Mouse (Mus musculus) liver, embryonic 14.5 days (tissue): ENCODE data around the gene Ralgapb. TPM values are rescaled to one million over a fixed set of nuclear protein-coding genes. Genes with fewer than 3 reads are reported as not detected.
A peak's percentile ranks its signal among the peaks of the same experiment; 100 is the strongest.
"Not testable (repeated sequence)": the region's sequence is repeated elsewhere in the genome, so short reads cannot be mapped to it uniquely, and the experiment has no call there.

Experiments
- ATAC-seq: fragments of 200-750 bp; cut with Nextera tagmentation; 2 replicates; pipeline ENCODE4 v1.8.0; 2017; ENCODE audit warnings: moderate number of reproducible peaks, mild to moderate bottlenecking, moderate library complexity; ENCODE audit not compliant: insufficient read depth
- DNase-seq, 3 experiments: peaks; one replicate each; pipeline ENCODE4 v3.0.0-alpha.2; 2012 to 2013; ENCODE audit warnings: low read depth in 3 of 3, low spot score in 3 of 3
- H3K27ac ChIP-seq: fragments of 300-500 bp; sonication (generic); 2 replicates; pipeline ENCODE4 v1.5.1; 2014; ENCODE audit warnings: moderate library complexity, mild to moderate bottlenecking, control low read depth, inconsistent platforms
- H3K27me3 ChIP-seq: fragments of 300-500 bp; sonication (generic); 2 replicates; pipeline ENCODE4 v1.6.1; 2014; ENCODE audit warnings: mild to moderate bottlenecking, low read length, moderate library complexity; ENCODE audit not compliant: control insufficient read depth, insufficient read depth
- H3K36me3 ChIP-seq: fragments of 300-500 bp; sonication (generic); replicated peaks from 2 replicates; pipeline ENCODE4 v1.6.1; 2014; ENCODE audit warnings: low read depth; ENCODE audit not compliant: control insufficient read depth, insufficient read depth
- H3K4me1 ChIP-seq, 2 experiments: fragments of 200-500 bp in 1 of 2; fragments of 300-500 bp in 1 of 2; sonication (generic) in 1 of 2; replicated peaks; 2 replicates each; pipeline ENCODE4 v1.6.1; 2012 to 2014; ENCODE audit warnings: antibody characterized with exemption in 1 of 2, inconsistent platforms in 1 of 2, low read length in 1 of 2; ENCODE audit not compliant: control insufficient read depth in 2 of 2, insufficient read depth in 2 of 2
- H3K4me2 ChIP-seq: fragments of 300-500 bp; sonication (generic); 2 replicates; pipeline ENCODE4 v1.6.1; 2014; ENCODE audit warnings: low read depth, mild to moderate bottlenecking, control low read depth, moderate library complexity
- H3K4me3 ChIP-seq, 2 experiments: fragments of 200-500 bp in 1 of 2; fragments of 300-500 bp in 1 of 2; sonication (generic) in 1 of 2; 2 replicates each; pipeline ENCODE4 v1.5.1; 2012 to 2014; ENCODE audit warnings: low read depth in 2 of 2, low read length in 2 of 2, mild to moderate bottlenecking in 2 of 2, control low read depth in 1 of 2, inconsistent platforms in 1 of 2, moderate library complexity in 1 of 2; ENCODE audit not compliant: insufficient read depth in 1 of 2
- H3K9ac ChIP-seq: fragments of 300-500 bp; sonication (generic); replicated peaks from 2 replicates; pipeline ENCODE4 v1.6.1; 2014; ENCODE audit warnings: mild to moderate bottlenecking, control low read depth, moderate library complexity
- H3K9me3 ChIP-seq: fragments of 300-500 bp; sonication (generic); 2 replicates; pipeline ENCODE4 v1.6.1; 2016; ENCODE audit warnings: low read length, mixed read lengths; ENCODE audit not compliant: control insufficient read depth
- CTCF ChIP-seq: IDR thresholded peaks from 2 replicates; pipeline ENCODE4 v1.5.1; 2016; ENCODE audit warnings: antibody characterized with exemption, low read depth, control low read depth
- EP300 ChIP-seq: IDR thresholded peaks from 2 replicates; pipeline ENCODE4 v1.6.1; 2016; ENCODE audit warnings: antibody characterized with exemption, low read depth
- WGBS: fragments of 180-500 bp; shearing (Covaris S2); extraction: QIAGEN DNeasy Blood & Tissue Kit; methylation state at CpG from one replicate; pipeline ENCODE4 v1.1.7; 2014; ENCODE audit not compliant: insufficient replicate concordance; 5-methylcytosine and 5-hydroxymethylcytosine counted together
- polyA plus RNA-seq, 2 experiments: library from polyadenylated mRNA; depleted of rRNA in 1 of 2; stranded (reverse) in 1 of 2; unstranded in 1 of 2; fragments of >200 nt; fragmentation: Nextera tagmentation in 1 of 2; extraction: Ambion mirVana in 1 of 2; gene quantifications; 2 replicates each; pipeline versions ENCODE4 v1.2.1 to v1.2.3; 2012 to 2014

Ralgapb gene
- polyA plus RNA-seq, 2 experiments: 4.7 to 5.6 TPM

- Histone ChIP-seq H3K4me2 (no peak overlapping the region), H3K9me3 (no peaks in the 10 kb centered on the region), H3K27me3 (peaks cover 26% of the 10 kb centered on the region), H3K4me1 (peaks cover 0 to 1% of the 10 kb centered on the region in 2 experiments; a peak in 1 of 4 replicates), H3K9ac (no peak overlapping the region), H3K27ac (no peak overlapping the region), H3K4me3 (no peak overlapping the region), H3K36me3 (no peaks in the 10 kb centered on the region)
- ATAC-seq (no peak), DNase-seq (no peak)
- WGBS: 74% methylated on average over 1 of the region's 1 CpGs
- TF ChIP-seq EP300 (no peak), CTCF (no peak)
Measured at GRCm38 (mm10) chr2:158377811-158378210, 31.8 kb upstream of the Ralgapb start.

DNA sequence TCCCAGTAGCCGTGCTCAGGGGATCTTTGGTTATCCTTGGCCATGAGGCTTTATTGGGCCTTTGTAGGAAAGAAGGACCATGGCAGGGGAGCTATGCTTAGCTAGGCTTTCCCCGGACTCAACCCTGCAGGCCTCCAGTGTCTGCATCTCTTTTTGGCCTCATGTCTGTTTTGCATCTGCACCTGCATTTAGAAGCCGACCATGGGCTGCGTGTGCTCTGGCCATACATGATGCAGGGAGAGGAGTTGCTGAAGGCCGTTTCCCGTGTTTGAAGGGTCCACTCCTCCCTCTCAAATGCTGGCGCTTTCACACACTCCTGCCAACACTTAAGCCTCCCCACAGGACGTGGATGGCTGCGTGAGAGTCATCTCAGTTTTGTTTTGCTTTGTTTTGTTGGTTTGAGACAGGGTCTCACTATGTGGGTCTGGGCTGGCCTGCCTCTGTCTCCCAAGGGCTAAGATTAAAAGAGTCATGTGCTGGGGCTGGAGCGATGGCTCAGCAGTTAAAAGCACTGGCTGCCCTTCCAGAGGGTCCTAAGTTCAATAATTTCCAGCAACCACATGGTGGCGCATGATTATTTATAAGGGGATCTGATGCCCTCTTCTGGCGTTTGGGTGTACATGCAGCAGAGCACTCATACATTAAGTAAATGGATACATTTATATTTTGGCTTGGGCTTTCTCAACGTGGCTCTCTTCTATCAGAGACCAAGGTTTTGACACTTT lies 30.1 kb upstream of the Ralgapb start:
- Histone ChIP-seq H3K4me3 (no peak overlapping the region), H3K9ac (no peak overlapping the region), H3K4me1 (no peaks in the 10 kb centered on the region), H3K4me2 (no peak overlapping the region), H3K9me3 (no peaks in the 10 kb centered on the region), H3K36me3 (no peaks in the 10 kb centered on the region), H3K27me3 (peaks cover 25% of the 10 kb centered on the region), H3K27ac (no peak overlapping the region)
- DNase-seq (peak; percentile 57 to 66 (median 58)), ATAC-seq (no peak)
- TF ChIP-seq EP300 (no peak), CTCF (peak; percentile 88)
- 40% methylated on average over 13 of the region's 13 CpGs for WGBS

GRCm38 (mm10) chr2:158386072-158386471 lies 23.6 kb upstream of the Ralgapb start:
- Histone ChIP-seq H3K4me2 (no peak overlapping the region), H3K27ac (no peak overlapping the region), H3K4me3 (no peak overlapping the region), H3K4me1 (0 out of 4 replicates have a peak, but pooled peaks cover 0 to 2% of the 10 kb centered on the region in 2 experiments), H3K36me3 (no peaks in the 10 kb centered on the region), H3K9ac (no peak overlapping the region), H3K9me3 (no peaks in the 10 kb centered on the region), H3K27me3 (no peaks in the 10 kb centered on the region)
- ATAC-seq: no peak
- TF ChIP-seq EP300: no peak
- TF ChIP-seq CTCF: no peak
- no peak for DNase-seq
- 32% methylated on average over 8 of the region's 8 CpGs for WGBS

DNA sequence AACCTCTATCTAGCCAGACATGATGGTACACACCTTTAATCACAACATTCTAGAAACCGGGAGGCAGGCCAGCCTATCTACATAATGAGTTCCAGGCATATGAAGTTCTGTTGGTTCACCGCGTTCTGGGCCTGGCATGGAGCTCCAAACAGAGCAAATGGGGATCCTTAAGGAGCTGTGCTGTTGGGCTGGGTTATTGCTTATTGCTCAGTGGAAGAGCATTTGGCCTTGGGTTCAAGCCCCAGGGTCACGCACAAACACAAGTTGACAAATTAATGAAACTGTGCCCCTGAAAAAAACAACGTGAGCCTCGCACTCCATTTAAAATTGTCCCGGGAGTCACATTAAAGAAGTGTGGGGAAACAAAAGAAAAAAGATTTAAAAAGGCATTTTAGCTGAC lies 20.2 kb upstream of the Ralgapb start:
- WGBS: 73% methylated on average over 7 of the region's 7 CpGs

DNA sequence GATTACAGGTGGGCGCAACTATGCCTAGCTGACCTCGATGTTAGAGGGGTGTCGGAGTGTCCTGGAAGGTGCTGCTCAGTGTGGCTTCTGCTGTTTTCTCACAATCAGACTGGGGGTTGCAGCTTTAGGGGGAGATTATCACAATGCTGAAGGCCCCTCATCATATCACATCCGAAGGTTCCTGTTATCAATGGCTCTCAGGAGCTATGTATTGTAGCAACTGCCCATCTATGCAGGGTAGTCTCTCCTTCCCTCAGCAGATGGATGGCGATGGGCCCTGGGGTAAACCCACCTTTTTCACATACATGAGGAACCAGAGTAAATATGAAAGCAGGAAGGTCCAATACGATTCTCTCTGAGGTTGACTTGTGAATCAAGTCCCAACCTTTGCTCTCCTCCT lies 13.3 kb upstream of the Ralgapb start:
- Histone ChIP-seq H3K4me1 (peaks cover 0 to 8% of the 10 kb centered on the region in 2 experiments; a peak in 1 of 4 replicates), H3K9me3 (no peaks in the 10 kb centered on the region), H3K36me3 (no peaks in the 10 kb centered on the region), H3K27me3 (no peaks in the 10 kb centered on the region), H3K9ac (no peak overlapping the region), H3K4me3 (no peak overlapping the region), H3K27ac (no peak overlapping the region), H3K4me2 (no peak overlapping the region)
- TF ChIP-seq EP300 (0 out of 2 replicates have a peak, but pooled peaks have one; percentile 20), CTCF (no peak)
- ATAC-seq: no peak
- no peak for DNase-seq
- WGBS: 40% methylated on average over 6 of the region's 6 CpGs

More for the DNA sequence above, 20.2 kb upstream of the Ralgapb start:
- no peak for TF ChIP-seq EP300
- no peak for TF ChIP-seq CTCF
- Histone ChIP-seq H3K4me3 (no peak overlapping the region), H3K27me3 (no peaks in the 10 kb centered on the region), H3K9me3 (no peaks in the 10 kb centered on the region), H3K4me2 (no peak overlapping the region), H3K4me1 (0 out of 4 replicates have a peak, but pooled peaks cover 0 to 2% of the 10 kb centered on the region in 2 experiments), H3K27ac (no peak overlapping the region), H3K9ac (no peak overlapping the region), H3K36me3 (no peaks in the 10 kb centered on the region)
- DNase-seq (no peak), ATAC-seq (no peak)

DNA sequence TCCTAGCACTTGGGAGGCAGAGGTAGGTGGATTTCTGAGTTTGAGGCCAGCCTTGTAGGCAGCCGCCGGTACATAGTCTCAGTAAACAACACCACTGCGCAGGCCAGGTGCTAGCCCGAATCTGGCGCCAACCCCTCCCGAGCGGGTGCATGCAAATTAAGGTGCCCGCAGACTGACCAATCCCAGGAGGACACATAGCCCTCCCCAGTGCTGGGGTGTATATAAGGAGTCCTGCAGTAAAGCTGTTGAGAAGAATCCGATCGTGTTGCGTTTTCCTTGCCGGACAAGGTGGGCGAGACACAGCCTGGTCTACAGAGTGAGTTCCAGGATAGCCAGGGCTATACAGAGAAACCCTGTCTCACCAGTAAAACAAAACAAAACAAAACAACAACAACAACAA lies 12.5 kb upstream of the Ralgapb start:
- H3K27me3 ChIP-seq, H3K36me3 ChIP-seq, DNase-seq, H3K9ac ChIP-seq, H3K4me1 ChIP-seq, H3K9me3 ChIP-seq, H3K27ac ChIP-seq: not testable (repeated sequence)
- peak overlapping the region in 1 of 2 experiments; percentile 36; a peak in 2 of 4 replicates for H3K4me3 ChIP-seq
- 0 out of 2 replicates have a peak overlapping the region, but pooled peaks have one; percentile 15 for H3K4me2 ChIP-seq
- ATAC-seq: peak; percentile 35; the same call in 1 of the 2 replicates
- WGBS: 58% methylated on average over 13 of the region's 13 CpGs
